Mouse (Mus musculus) testis, adult 2 months (tissue): ENCODE measurements around the gene B4galnt2. TPM values are rescaled to one million over a fixed set of nuclear protein-coding genes. Genes with fewer than 3 reads are reported as not detected.

Experiments used
- H3K27ac ChIP-seq: fragments of 200-500 bp; 2 replicates; pipeline ENCODE4 v1.5.1; 2012; ENCODE audit warnings: low read depth, low read length; ENCODE audit not compliant: control insufficient read depth, insufficient read depth
- H3K27me3 ChIP-seq: fragments of 200-500 bp; 2 replicates; pipeline ENCODE4 v1.6.1; 2012; ENCODE audit warnings: mild to moderate bottlenecking, low read length, moderate library complexity; ENCODE audit not compliant: control insufficient read depth, insufficient read depth
- H3K36me3 ChIP-seq: fragments of 200-500 bp; 2 replicates; pipeline ENCODE4 v1.6.1; 2012; ENCODE audit warnings: mild to moderate bottlenecking, low read length; ENCODE audit not compliant: control insufficient read depth, insufficient read depth
- H3K4me1 ChIP-seq: fragments of 200-500 bp; 2 replicates; pipeline ENCODE4 v1.6.1; 2012; ENCODE audit warnings: low read length; ENCODE audit not compliant: control insufficient read depth, insufficient read depth
- H3K4me3 ChIP-seq: fragments of 200-500 bp; 2 replicates; pipeline ENCODE4 v1.5.1; 2012; ENCODE audit warnings: low read depth, mild to moderate bottlenecking, low read length, moderate library complexity, mixed read lengths; ENCODE audit not compliant: control insufficient read depth
- CTCF ChIP-seq: fragments of 200-500 bp; IDR thresholded peaks from 2 replicates; pipeline ENCODE4 v1.5.1; 2012; ENCODE audit warnings: low read depth, mild to moderate bottlenecking, inconsistent platforms, low read length, moderate library complexity; ENCODE audit not compliant: control insufficient read depth, insufficient read depth, insufficient replicate concordance
- POLR2A ChIP-seq: fragments of 200-500 bp; IDR thresholded peaks from 2 replicates; pipeline ENCODE4 v1.6.1; 2012; ENCODE audit warnings: low read depth, mild to moderate bottlenecking, inconsistent platforms, low read length, moderate library complexity; ENCODE audit not compliant: control insufficient read depth
- polyA plus RNA-seq: library from polyadenylated mRNA; depleted of rRNA; stranded (reverse); fragments of >200 nt; gene quantifications from 2 replicates; pipeline ENCODE4 v1.2.3, GENCODE M21; 2012; rRNA removed

The B4galnt2 gene
- polyA plus RNA-seq: 0.35 and 0.77 TPM in 2 replicates

- Histone ChIP-seq H3K27me3 (no peaks in the 10 kb centered on the region; the same call in 1 of the 2 replicates), H3K27ac (no peak within 1 kb of the TSS), H3K4me3 (peak within 1 kb of the TSS; percentile 52), H3K4me1 (peaks cover 11% of the 10 kb centered on the region), H3K36me3 (no peaks in the 10 kb centered on the region)
- TF ChIP-seq CTCF (no peak), POLR2A (no peak)
Measured at GRCm38 (mm10) chr11:95914571-95914991, at the start of gene B4galnt2. B4galnt2 (minus strand) TSS chr11:95914891.

GRCm38 (mm10) chr11:95963304-95963703, 48.6 kb upstream of the B4galnt2 start:
- Histone ChIP-seq H3K27ac (no peak overlapping the region), H3K4me3 (no peak overlapping the region), H3K4me1 (peaks cover 3% of the 10 kb centered on the region; the same call in 1 of the 2 replicates), H3K27me3 (no peaks in the 10 kb centered on the region), H3K36me3 (no peaks in the 10 kb centered on the region)
- TF ChIP-seq CTCF: no peak

- Histone ChIP-seq H3K27ac (no peak overlapping the region), H3K36me3 (no peaks in the 10 kb centered on the region), H3K27me3 (no peaks in the 10 kb centered on the region), H3K4me1 (peaks cover 8% of the 10 kb centered on the region), H3K4me3 (no peak overlapping the region)
- TF ChIP-seq CTCF (no peak), POLR2A (no peak)
Measured at GRCm38 (mm10) chr11:95959152-95959551, 44.5 kb upstream of the B4galnt2 start.

GRCm38 (mm10) chr11:95958251-95958650, 43.6 kb upstream of the B4galnt2 start:
- TF ChIP-seq CTCF: no peak
- no peak for TF ChIP-seq POLR2A
- Histone ChIP-seq H3K27ac (no peak overlapping the region), H3K27me3 (no peaks in the 10 kb centered on the region), H3K4me1 (peaks cover 8% of the 10 kb centered on the region), H3K36me3 (no peaks in the 10 kb centered on the region), H3K4me3 (no peak overlapping the region)

- Histone ChIP-seq H3K27me3 (no peaks in the 10 kb centered on the region), H3K4me3 (no peak overlapping the region), H3K4me1 (peaks cover 6% of the 10 kb centered on the region), H3K36me3 (no peaks in the 10 kb centered on the region), H3K27ac (no peak overlapping the region)
- TF ChIP-seq POLR2A: no peak
Measured at GRCm38 (mm10) chr11:95957407-95957806, 42.7 kb upstream of the B4galnt2 start.

DNA sequence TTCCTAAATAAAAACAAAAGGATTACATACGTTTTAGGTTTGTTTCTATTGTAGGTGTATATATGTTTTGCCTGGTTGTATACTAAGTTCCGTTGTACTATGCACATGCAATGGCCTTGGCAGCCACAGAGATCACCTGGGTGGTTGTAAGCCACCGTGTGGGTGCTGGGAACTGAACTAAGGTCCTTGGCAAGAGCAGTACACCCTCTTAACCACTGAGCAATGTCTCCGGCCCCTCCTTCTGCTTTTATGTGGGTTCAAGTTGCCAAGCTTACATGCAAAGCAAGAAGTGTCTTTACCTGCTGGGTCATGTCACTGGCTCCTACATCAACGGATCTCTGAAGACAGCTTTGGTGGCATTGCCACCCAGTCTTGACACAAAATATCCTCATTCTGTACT, 38.6 kb upstream of the B4galnt2 start:
- H3K27me3 ChIP-seq: no peaks in the 10 kb centered on the region
- peaks cover 6% of the 10 kb centered on the region for H3K4me1 ChIP-seq
- no peaks in the 10 kb centered on the region for H3K36me3 ChIP-seq
- TF ChIP-seq POLR2A (no peak), CTCF (no peak)
- no peak overlapping the region for H3K4me3 ChIP-seq
- no peak overlapping the region for H3K27ac ChIP-seq

DNA sequence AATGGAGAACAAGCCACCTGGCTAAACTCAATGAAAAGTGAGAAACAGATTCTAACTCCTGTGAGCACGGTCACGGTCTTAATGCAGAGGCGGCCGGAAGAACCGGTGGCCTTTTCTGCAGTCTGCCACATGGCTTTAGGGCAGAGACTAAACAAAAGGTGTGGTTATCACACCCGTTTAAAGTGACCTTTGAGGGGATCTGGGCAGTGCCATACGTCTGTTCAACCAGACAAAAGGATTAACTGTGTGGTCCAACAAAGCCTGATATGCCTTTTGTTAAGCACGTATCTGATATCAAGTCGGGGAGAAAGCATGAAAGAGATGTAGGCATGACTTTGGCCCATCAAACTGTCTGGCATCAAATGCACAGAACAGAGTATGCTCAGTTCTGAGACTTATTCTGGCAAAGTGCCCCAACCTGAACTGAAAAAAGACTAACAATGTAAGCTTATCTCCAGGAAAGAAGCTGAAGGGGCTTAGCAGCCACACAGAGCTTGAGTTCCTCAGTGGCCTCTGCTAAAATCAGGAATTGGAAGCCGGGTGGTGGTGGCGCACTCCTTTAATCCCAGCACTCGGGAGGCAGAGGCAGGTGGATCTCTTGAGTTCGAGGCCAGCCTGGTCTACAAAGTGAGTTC, 31.3 kb upstream of the B4galnt2 start:
- H3K4me1 ChIP-seq: no peaks in the 10 kb centered on the region

More for the DNA sequence above, 31.3 kb upstream of the B4galnt2 start:
- no peaks in the 10 kb centered on the region for H3K27me3 ChIP-seq
- no peak overlapping the region for H3K4me3 ChIP-seq
- no peak for TF ChIP-seq CTCF
- TF ChIP-seq POLR2A: no peak
- no peaks in the 10 kb centered on the region for H3K36me3 ChIP-seq
- H3K27ac ChIP-seq: no peak overlapping the region
